Mouse (Mus musculus): ENCODE measurements around the gene Tmem150c.

DNA sequence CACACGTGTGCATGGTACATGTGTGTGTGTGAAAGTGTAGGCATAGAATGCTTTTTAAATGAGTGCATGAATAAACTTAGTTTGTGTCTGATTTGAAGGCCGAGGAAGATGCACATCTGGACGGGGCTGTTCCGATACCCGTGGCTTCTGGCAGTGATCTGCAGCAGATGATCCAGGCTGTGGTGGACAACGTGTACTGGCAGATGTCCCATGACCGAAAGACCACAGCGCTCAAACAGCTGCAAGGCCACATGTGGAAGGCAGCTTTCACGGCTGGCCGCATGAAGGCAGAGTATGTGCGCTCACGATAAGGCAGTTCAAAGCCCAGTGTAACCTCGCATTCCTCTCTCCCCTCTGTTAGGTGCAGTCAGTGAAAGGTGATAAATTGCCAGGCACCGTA lies 98.7 kb downstream of the Tmem150c start:
- TF ChIP-seq EP300 (IDR thresholded peaks at IDR 0.05; ENCODE audit: low read depth) = no peak
- TF ChIP-seq CTCF (IDR thresholded peaks at IDR 0.05; ENCODE audit: low read depth) = no peak

Data from liver, postnatal 0 days (tissue).